Mouse (Mus musculus) bone marrow, adult 2 months (tissue): ENCODE measurements around the gene Ppfia1. TPM values are rescaled to one million over a fixed set of nuclear protein-coding genes. Genes with fewer than 3 reads are reported as not detected.

Source experiments
- H3K27ac ChIP-seq: fragments of 200-500 bp; 2 replicates; pipeline ENCODE4 v1.5.1; 2012; ENCODE audit warnings: low read depth, mild to moderate bottlenecking, control low read depth, inconsistent platforms, low read length; ENCODE audit not compliant: control insufficient read depth, poor library complexity, insufficient read depth
- H3K4me1 ChIP-seq: fragments of 200-500 bp; 2 replicates; pipeline ENCODE4 v1.6.1; 2011; ENCODE audit warnings: low read length; ENCODE audit not compliant: control insufficient read depth, insufficient read depth
- H3K4me3 ChIP-seq: fragments of 200-500 bp; replicated peaks from 2 replicates; pipeline ENCODE3; 2011; ENCODE audit warnings: mild to moderate bottlenecking, low read depth, low read length, control low read depth; ENCODE audit not compliant: control insufficient read depth
- CTCF ChIP-seq: fragments of 200-500 bp; IDR thresholded peaks from 2 replicates; pipeline ENCODE4 v1.5.1; 2011; ENCODE audit warnings: low read length, control low read depth; ENCODE audit not compliant: control insufficient read depth, insufficient read depth
- POLR2A ChIP-seq: fragments of 200-500 bp; IDR thresholded peaks from 2 replicates; pipeline ENCODE4 v1.6.1; 2011; ENCODE audit warnings: low read depth, mild to moderate bottlenecking, control low read depth, low read length, borderline replicate concordance; ENCODE audit not compliant: control insufficient read depth
- WGBS: fragments of 180-500 bp; shearing (Covaris S2); methylation state at CpG from one replicate; pipeline ENCODE4 v1.1.7; 2018; 5-methylcytosine and 5-hydroxymethylcytosine counted together
- polyA plus RNA-seq: library from polyadenylated mRNA; stranded (reverse); fragments of >200 nt; gene quantifications from 2 replicates; pipeline ENCODE4 v1.2.4, GENCODE M21; 2011; ENCODE audit warnings: low replicate concordance; ENCODE audit not compliant: missing spikeins, insufficient read depth, insufficient read length

The Ppfia1 gene
- polyA plus RNA-seq, 1 experiment = 32.8 TPM

DNA sequence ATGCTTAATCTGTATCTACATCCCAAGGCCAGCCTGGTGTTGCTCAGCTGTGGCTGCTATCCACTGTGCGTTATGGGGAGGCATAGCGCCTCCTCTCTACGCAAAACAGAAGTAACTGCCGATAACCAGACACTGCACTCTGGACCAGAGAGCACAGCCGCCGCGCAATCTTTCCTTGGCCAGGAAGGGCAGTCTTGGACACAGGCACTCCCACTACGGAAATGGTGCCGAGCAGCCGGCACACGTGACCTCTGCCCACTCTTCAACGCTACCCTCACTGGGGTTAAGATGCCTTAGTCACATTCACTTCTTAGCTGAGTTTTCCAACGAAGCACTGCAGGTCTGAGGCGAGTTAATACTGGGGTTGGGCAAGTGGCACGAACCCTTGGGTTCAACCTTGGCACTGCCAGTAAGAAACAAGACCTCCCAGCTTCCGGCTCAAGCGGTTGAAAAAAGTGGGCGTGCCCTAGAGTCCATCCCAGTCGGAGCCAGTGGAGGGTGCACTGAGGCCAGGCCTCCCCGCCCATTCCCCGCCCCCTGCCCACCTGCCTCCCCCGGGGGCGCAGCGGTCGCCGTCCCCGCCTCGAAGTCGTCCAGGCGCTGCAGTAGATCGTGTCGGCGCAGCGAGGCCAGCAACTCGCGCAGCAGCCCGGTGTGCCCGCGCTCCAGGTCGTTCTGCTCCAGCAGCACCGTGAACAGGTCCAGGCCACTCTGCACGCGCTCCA is 28.2 kb upstream of the Ppfia1 start:
- peak overlapping the region; percentile 94 for H3K4me3 ChIP-seq
- H3K4me1 ChIP-seq = no peaks in the 10 kb centered on the region; the same call in 1 of the 2 replicates
- H3K27ac ChIP-seq = peak overlapping the region; percentile 91
- under 1% methylated on average over 43 of the region's 43 CpGs for WGBS
- TF ChIP-seq CTCF = peak; percentile 40; the same call in 1 of the 2 replicates
- TF ChIP-seq POLR2A = no peak

DNA sequence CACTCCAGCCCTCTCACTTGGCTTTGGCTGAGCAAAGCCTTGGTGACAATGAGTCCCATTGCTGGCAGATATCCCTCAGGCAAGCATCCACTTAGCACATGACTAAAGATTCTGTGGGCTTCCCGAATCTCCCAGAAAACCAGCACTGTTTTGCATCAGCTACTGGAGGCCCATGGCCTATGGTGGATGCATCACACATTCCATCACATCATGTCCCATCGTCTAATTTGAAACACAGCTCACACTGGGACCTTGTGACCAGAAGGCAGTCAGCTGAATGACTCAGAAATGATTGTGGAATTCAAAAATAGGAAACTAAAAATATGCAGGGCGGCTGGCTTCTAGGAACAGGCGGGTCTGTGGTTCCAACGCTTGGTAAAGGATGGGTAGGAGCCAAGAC is 24.3 kb upstream of the Ppfia1 start:
- no peak overlapping the region for H3K27ac ChIP-seq
- H3K4me1 ChIP-seq = no peaks in the 10 kb centered on the region
- 57% methylated on average over 5 of the region's 5 CpGs for WGBS
- H3K4me3 ChIP-seq = no peak overlapping the region
- no peak for TF ChIP-seq POLR2A

DNA sequence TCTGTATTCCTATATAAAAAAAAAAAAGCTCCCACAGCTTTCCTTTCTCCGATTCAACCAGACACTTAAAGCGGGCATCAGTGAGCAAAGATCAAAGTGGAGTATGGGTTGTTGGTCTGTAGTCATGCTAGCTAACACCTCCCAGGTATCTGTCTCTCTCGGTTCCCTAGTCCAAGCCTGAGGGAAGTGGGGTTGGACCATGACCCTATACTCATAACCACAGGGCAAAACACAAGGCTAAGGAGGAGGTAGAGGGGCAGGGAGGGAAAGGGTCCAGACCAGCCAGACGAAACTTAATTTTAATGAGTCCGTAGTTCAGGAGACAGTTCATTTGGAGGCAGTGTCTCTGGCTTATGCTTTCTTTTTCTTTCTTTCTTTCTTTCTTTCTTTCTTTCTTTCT is 18.7 kb upstream of the Ppfia1 start:
- no peak for TF ChIP-seq CTCF
- TF ChIP-seq POLR2A = no peak
- 86% methylated on average over 5 of the region's 5 CpGs for WGBS
- Histone ChIP-seq H3K4me1 (peaks cover 2% of the 10 kb centered on the region; the same call in 1 of the 2 replicates), H3K27ac (no peak overlapping the region), H3K4me3 (no peak overlapping the region)

DNA sequence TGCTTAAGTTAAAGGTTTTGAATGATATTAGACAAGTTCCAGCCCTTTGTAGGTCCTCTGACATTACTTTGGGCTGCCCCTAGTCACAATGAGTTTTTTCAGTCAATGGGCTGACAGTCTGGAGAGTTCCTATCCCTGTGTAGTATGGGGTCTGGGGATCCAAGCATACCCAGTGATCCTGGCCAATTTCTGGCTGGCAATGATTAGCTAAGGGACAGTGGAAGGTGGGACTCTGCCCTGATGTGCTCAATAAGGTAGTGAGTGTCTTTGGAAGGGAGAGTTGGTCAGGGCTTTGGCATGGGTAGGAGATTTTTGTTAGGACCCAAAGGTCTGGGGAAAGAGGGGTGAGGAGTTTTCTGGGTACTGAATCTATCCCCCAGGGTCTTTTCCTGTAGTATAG is 18.1 kb upstream of the Ppfia1 start:
- Histone ChIP-seq H3K27ac (no peak overlapping the region), H3K4me1 (peaks cover 2% of the 10 kb centered on the region), H3K4me3 (no peak overlapping the region)
- TF ChIP-seq POLR2A (no peak), CTCF (no peak)

DNA sequence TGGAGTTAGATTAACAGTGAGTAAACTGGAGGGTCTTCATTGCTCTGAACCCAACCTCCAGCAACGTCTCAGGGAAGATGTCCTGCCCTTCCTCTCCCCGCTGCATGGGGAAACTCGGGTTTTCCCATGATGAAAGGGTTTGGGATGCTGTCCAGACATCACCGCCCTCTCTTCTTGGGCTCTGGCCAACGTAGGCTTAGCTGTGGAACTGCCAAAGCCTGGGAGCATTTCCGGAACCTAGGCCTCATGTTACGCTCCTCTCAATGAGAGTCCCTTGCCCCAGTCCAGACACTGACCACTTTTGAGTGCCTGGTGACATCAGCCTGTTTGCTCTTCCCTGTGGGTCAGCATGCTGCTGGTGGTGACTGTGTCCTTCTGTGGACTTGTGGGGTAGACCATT is 15.9 kb upstream of the Ppfia1 start:
- 74% methylated on average over 7 of the region's 7 CpGs for WGBS
- peaks cover 2% of the 10 kb centered on the region for H3K4me1 ChIP-seq
- TF ChIP-seq POLR2A (no peak), CTCF (no peak)
- no peak overlapping the region for H3K27ac ChIP-seq
- no peak overlapping the region for H3K4me3 ChIP-seq

DNA sequence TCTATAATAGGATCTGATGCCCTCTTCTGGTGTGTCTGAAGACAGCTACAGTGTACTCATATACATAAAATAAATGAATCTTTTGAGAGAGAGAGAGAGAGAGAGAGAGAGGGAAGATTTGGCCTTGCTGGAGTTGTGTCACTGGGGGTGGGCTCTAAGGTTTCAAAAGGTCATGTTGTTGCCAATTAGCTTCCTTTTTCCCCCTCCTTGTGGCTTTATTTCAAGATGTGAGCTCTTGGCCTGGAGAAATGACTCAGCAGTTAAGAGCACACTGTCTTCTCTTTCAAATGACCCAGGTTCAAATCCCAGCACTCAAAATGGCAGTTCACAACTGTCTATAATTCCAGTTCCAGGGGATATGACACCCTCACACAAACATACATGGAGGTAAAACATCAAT is 14.6 kb upstream of the Ppfia1 start:
- H3K4me3 ChIP-seq = no peak overlapping the region
- no peak overlapping the region for H3K27ac ChIP-seq
- no peak for TF ChIP-seq POLR2A
- H3K4me1 ChIP-seq = peaks cover 2% of the 10 kb centered on the region

DNA sequence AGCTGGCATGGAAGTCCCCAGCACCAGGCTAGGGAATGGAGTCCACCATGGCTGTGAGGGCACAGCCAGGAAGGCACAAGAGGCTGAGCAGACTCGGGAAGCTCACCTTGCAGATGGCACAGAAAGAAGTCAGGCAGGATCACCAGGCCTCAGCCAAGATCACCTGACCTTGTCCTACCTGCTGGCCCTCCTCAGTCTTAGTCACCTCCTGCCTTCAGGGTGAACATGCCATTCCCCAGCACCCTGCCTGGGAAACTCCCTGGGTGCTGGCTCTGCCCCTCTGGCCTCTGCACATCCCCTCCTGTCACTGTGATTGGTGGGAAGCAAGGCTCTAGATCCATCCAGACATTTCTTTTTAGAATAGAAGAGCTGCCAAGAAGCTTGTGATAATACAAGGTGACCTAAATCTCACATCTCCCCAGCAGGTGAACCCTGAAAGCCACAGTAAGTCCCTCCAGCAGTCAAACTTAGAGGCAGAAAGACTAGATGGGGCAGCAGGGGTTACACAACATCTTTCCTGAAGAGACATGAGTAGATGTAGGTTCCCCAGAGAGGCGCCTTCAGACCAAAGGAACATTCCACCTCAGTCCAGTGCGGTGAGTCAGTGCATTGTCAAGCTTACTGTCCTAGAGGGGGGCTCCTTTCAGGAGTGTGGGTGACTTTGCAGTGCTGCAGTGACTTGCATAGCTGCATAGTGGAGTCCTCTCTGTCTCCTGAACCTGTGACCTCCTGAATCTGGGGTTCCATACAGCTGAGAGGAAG is 13.6 kb upstream of the Ppfia1 start:
- Histone ChIP-seq H3K4me3 (no peak overlapping the region), H3K27ac (0 out of 2 replicates have a peak overlapping the region, but pooled peaks have one; percentile 10), H3K4me1 (peaks cover 2% of the 10 kb centered on the region)
- WGBS = 48% methylated on average over 3 of the region's 3 CpGs
- TF ChIP-seq CTCF = no peak
- no peak for TF ChIP-seq POLR2A

DNA sequence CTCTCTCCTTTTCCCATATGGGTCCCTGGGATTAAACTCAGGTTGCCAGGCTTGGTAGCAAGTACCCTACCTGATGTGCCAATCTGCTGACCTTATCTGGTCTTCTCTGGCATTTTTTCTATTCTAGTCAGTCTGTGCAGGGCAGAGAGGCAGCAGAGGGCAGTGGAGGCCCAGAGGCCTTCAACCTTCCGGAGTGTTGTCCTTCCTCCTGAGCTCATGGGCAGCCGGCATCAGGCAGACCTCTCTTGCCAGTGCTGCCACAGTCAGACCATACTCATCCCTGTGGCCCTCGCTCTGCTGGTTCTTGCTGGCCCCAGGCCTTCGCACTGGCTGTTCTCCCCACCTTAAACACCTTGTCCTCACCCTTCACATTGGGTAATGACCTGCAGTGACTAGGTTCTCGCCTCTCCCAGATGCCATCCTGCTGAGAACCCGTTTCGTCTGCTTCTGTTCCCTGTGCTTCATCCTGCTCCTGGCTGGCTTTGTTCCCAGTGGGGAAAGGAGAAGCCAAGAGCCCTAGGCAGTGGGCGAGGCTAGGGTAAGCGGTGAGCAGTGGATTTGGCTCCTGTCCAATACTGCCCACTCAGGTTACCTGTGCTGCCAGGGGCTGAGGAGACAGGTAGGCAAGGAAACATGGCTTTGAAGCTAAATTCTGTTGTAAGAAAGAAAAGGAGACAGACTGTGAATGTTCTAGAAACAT is 10.1 kb upstream of the Ppfia1 start:
- WGBS = 81% methylated on average over 9 of the region's 9 CpGs
- H3K4me1 ChIP-seq = peaks cover 1% of the 10 kb centered on the region
- TF ChIP-seq POLR2A = no peak
- TF ChIP-seq CTCF = no peak
- H3K27ac ChIP-seq = no peak overlapping the region
- H3K4me3 ChIP-seq = no peak overlapping the region
